In genomic region chr2:27539772-27540514, GRCm38 (mm10) we compare ENCODE assay signal across 8 mouse cellular contexts. TPM values are rescaled to one million over a fixed set of nuclear protein-coding genes. Genes with fewer than 3 reads are reported as not detected.
DNase-seq lines count a peak whose midpoint lies in the region; ATAC-seq lines count a peak whose summit lies in the region.

No protein-coding gene starts in this region.

- H3K9me3 ChIP-seq in hindbrain, embryonic 14.5 days (ENCODE audit: control insufficient read depth, low read length): no peaks in the 10 kb centered on the region

- ATAC-seq in hindbrain, embryonic 14.5 days (ENCODE audit: low FRiP score): peak; percentile 99

- H3K4me2 ChIP-seq in hindbrain, embryonic 14.5 days (replicated peaks): peak overlapping the region; percentile 85

- H3K27me3 ChIP-seq in hindbrain, embryonic 14.5 days (ENCODE audit: control insufficient read depth, insufficient read depth, low read length): no peaks in the 10 kb centered on the region

- H3K36me3 ChIP-seq in hindbrain, embryonic 14.5 days (replicated peaks; ENCODE audit: control insufficient read depth, insufficient read depth): peaks cover 18% of the 10 kb centered on the region

- DNase-seq in R1 (ENCODE audit: low read depth, low spot score): peak; percentile 99
- DNase-seq in cerebellum, postnatal 25 days: peak; percentile 97 to 99
- peak; percentile 94 to 98 for DNase-seq in frontal cortex, postnatal 25 days (ENCODE audit: low spot score in 2 of 2)
- DNase-seq in hindbrain, embryonic 14.5 days (ENCODE audit: low spot score): peak; percentile 96
- DNase-seq in layer of hippocampus, postnatal 36 days: peak; percentile 98 to 99
- DNase-seq in lung, postnatal 36 days: peak; percentile 99
- DNase-seq in retina, postnatal 1 day: peak; percentile 100
- DNase-seq in urinary bladder, adult 18-20 months (ENCODE audit: low spot score in 2 of 2): peak; percentile 83 to 98

- WGBS in hindbrain, embryonic 14.5 days: under 1% methylated on average over 46 of the region's 46 CpGs

- H3K4me1 ChIP-seq in hindbrain, embryonic 14.5 days (replicated peaks; ENCODE audit: control insufficient read depth, insufficient read depth, low read length): peaks cover 14% of the 10 kb centered on the region

- H3K27ac ChIP-seq in hindbrain, embryonic 14.5 days: peak overlapping the region; percentile 93

- H3K4me3 ChIP-seq in hindbrain, embryonic 14.5 days (replicated peaks; ENCODE audit: low read length): peak overlapping the region; percentile 45

- H3K9ac ChIP-seq in hindbrain, embryonic 14.5 days: peak overlapping the region; percentile 76

RNA-seq across cellular contexts. Expression of gene Wdr5, which starts 25.0 kb away (rescaled TPM):
- 39.1 and 42.1 TPM in 2 replicates for polyA plus RNA-seq in hindbrain, embryonic 14.5 days (2014; fragmentation: Nextera tagmentation; extraction: Ambion mirVana)
- 10 to 100 TPM; 27.1 to 27.7 TPM for total RNA-seq in layer of hippocampus, postnatal 36 days (2021)

RNA-seq across cellular contexts. Expression of gene Brd3, which starts 32.5 kb away (rescaled TPM):
- polyA plus RNA-seq in hindbrain, embryonic 14.5 days (2014; fragmentation: Nextera tagmentation; extraction: Ambion mirVana): 132 and 134 TPM in 2 replicates
- 10 to 100 TPM; 54.5 to 56.6 TPM for total RNA-seq in layer of hippocampus, postnatal 36 days (2021)

Comparison
In these comparisons a context has a peak if more than half of its experiments do, and no peak if none do; other contexts are left out.
1. Peak in every context shown above with its lines: DNase-seq, ATAC-seq, H3K4me3 ChIP-seq and H3K27ac ChIP-seq.